Mouse (Mus musculus): ENCODE data around the gene Olfr1381. TPM values are rescaled to one million over a fixed set of nuclear protein-coding genes. Genes with fewer than 3 reads are reported as not detected.
"Not testable (repeated sequence)": the region's sequence is repeated elsewhere in the genome, so short reads cannot be mapped to it uniquely, and the experiment has no call there.

Gene Olfr1381
- not detected in 2 replicates for polyA plus RNA-seq (2016; fragmentation: Nextera tagmentation; extraction: Ambion mirVana)

GRCm38 (mm10) chr11:49543149-49543548 lies at the start of gene Olfr1381:
Olfr1381 (plus strand) TSS chr11:49543449.
- H3K9me3 ChIP-seq; H3K4me1 ChIP-seq; H3K9ac ChIP-seq; H3K27me3 ChIP-seq (replicated peaks); H3K4me3 ChIP-seq; H3K36me3 ChIP-seq; H3K4me2 ChIP-seq (replicated peaks); H3K27ac ChIP-seq; ATAC-seq (ENCODE audit: low FRiP score, low read depth): not testable (repeated sequence)
- WGBS, result 57% methylated on average over 3 of the region's 3 CpGs

- ATAC-seq (ENCODE audit: low FRiP score, low read depth), result no peak
- H3K4me2 ChIP-seq (replicated peaks), result no peak overlapping the region
Observed at GRCm38 (mm10) chr11:49518086-49518485, 25.2 kb upstream of the Olfr1381 start.

GRCm38 (mm10) chr11:49519348-49519747 lies 23.9 kb upstream of the Olfr1381 start, which contains the start of gene Olfr1383:
Olfr1383 (plus strand) TSS chr11:49519648.
- Histone ChIP-seq H3K27me3 (replicated peaks) (no peaks in the 10 kb centered on the region), H3K4me2 (replicated peaks) (no peak within 1 kb of the TSS), H3K36me3 (no peaks in the 10 kb centered on the region), H3K4me3 (no peak within 1 kb of the TSS), H3K4me1 (no peaks in the 10 kb centered on the region), H3K9me3 (no peaks in the 10 kb centered on the region), H3K27ac (no peak within 1 kb of the TSS), H3K9ac (no peak within 1 kb of the TSS)
- no peak for ATAC-seq (ENCODE audit: low FRiP score, low read depth)

More at GRCm38 (mm10) chr11:49518086-49518485, 25.2 kb upstream of the Olfr1381 start:
- Histone ChIP-seq H3K4me1 (no peaks in the 10 kb centered on the region), H3K27me3 (replicated peaks) (no peaks in the 10 kb centered on the region), H3K36me3 (no peaks in the 10 kb centered on the region), H3K9ac (no peak overlapping the region), H3K4me3 (no peak overlapping the region), H3K27ac (no peak overlapping the region), H3K9me3 (no peaks in the 10 kb centered on the region)
- 82% methylated on average over 5 of the region's 5 CpGs for WGBS

- WGBS, result 87% methylated on average over 3 of the region's 3 CpGs
- H3K4me3 ChIP-seq, result no peak within 1 kb of the TSS
- no peak for ATAC-seq (ENCODE audit: low FRiP score, low read depth)
Observed at GRCm38 (mm10) chr11:49527947-49528346, 15.3 kb upstream of the Olfr1381 start, which contains the start of gene Olfr1382. Olfr1382 (plus strand) TSS chr11:49528247.

GRCm38 (mm10) chr11:49532761-49533160 lies 10.5 kb upstream of the Olfr1381 start:
- Histone ChIP-seq H3K9ac (no peak overlapping the region), H3K9me3 (no peaks in the 10 kb centered on the region), H3K4me3 (no peak overlapping the region), H3K27me3 (replicated peaks) (no peaks in the 10 kb centered on the region), H3K36me3 (no peaks in the 10 kb centered on the region), H3K4me2 (replicated peaks) (no peak overlapping the region), H3K4me1 (no peaks in the 10 kb centered on the region), H3K27ac (no peak overlapping the region)
- ATAC-seq (ENCODE audit: low FRiP score, low read depth), result no peak

More at GRCm38 (mm10) chr11:49527947-49528346, 15.3 kb upstream of the Olfr1381 start, which contains the start of gene Olfr1382:
- Histone ChIP-seq H3K4me2 (replicated peaks) (no peak within 1 kb of the TSS), H3K9ac (no peak within 1 kb of the TSS), H3K4me1 (no peaks in the 10 kb centered on the region), H3K36me3 (no peaks in the 10 kb centered on the region), H3K27ac (no peak within 1 kb of the TSS), H3K27me3 (replicated peaks) (no peaks in the 10 kb centered on the region), H3K9me3 (no peaks in the 10 kb centered on the region)

GRCm38 (mm10) chr11:49536631-49537030 lies 6.6 kb upstream of the Olfr1381 start:
- not testable (repeated sequence) for H3K4me3 ChIP-seq; H3K4me1 ChIP-seq; H3K27me3 ChIP-seq (replicated peaks); H3K36me3 ChIP-seq; H3K9me3 ChIP-seq; H3K4me2 ChIP-seq (replicated peaks); H3K27ac ChIP-seq; ATAC-seq (ENCODE audit: low FRiP score, low read depth); H3K9ac ChIP-seq
- 91% methylated on average over 2 of the region's 2 CpGs for WGBS

- not testable (repeated sequence) for ATAC-seq (ENCODE audit: low FRiP score, low read depth); H3K27me3 ChIP-seq (replicated peaks); H3K9ac ChIP-seq; H3K36me3 ChIP-seq; H3K4me3 ChIP-seq; H3K9me3 ChIP-seq; H3K27ac ChIP-seq; H3K4me1 ChIP-seq; H3K4me2 ChIP-seq (replicated peaks)
- WGBS, result 83% methylated on average over 3 of the region's 3 CpGs
Observed at GRCm38 (mm10) chr11:49554033-49554432, 10.8 kb downstream of the Olfr1381 start.

GRCm38 (mm10) chr11:49556578-49556977 lies 13.3 kb downstream of the Olfr1381 start, which contains the start of gene Olfr1380:
Olfr1380 (plus strand) TSS chr11:49556878.
- not testable (repeated sequence) for H3K27me3 ChIP-seq (replicated peaks); H3K4me3 ChIP-seq; H3K9ac ChIP-seq; H3K36me3 ChIP-seq; ATAC-seq (ENCODE audit: low FRiP score, low read depth); H3K4me1 ChIP-seq; H3K9me3 ChIP-seq; H3K4me2 ChIP-seq (replicated peaks); H3K27ac ChIP-seq
- 59% methylated on average over 5 of the region's 5 CpGs for WGBS

GRCm38 (mm10) chr11:49575054-49575453 lies 31.8 kb downstream of the Olfr1381 start:
- H3K27ac ChIP-seq; H3K27me3 ChIP-seq (replicated peaks); ATAC-seq (ENCODE audit: low FRiP score, low read depth); H3K9ac ChIP-seq; H3K9me3 ChIP-seq; H3K4me1 ChIP-seq; H3K4me3 ChIP-seq; H3K4me2 ChIP-seq (replicated peaks); H3K36me3 ChIP-seq: not testable (repeated sequence)
- 42% methylated on average over 2 of the region's 2 CpGs for WGBS

GRCm38 (mm10) chr11:49580452-49580851 lies 37.2 kb downstream of the Olfr1381 start:
- not testable (repeated sequence) for H3K27me3 ChIP-seq (replicated peaks); ATAC-seq (ENCODE audit: low FRiP score, low read depth); H3K9ac ChIP-seq; H3K36me3 ChIP-seq; H3K4me2 ChIP-seq (replicated peaks); H3K4me1 ChIP-seq; H3K9me3 ChIP-seq; H3K27ac ChIP-seq; H3K4me3 ChIP-seq
- WGBS, result 86% methylated on average over 8 of the region's 8 CpGs

GRCm38 (mm10) chr11:49590213-49590612 lies 47.0 kb downstream of the Olfr1381 start:
- Histone ChIP-seq H3K9ac (no peak overlapping the region), H3K4me2 (replicated peaks) (no peak overlapping the region), H3K9me3 (no peaks in the 10 kb centered on the region), H3K4me3 (no peak overlapping the region), H3K4me1 (no peaks in the 10 kb centered on the region), H3K27ac (no peak overlapping the region), H3K27me3 (replicated peaks) (no peaks in the 10 kb centered on the region), H3K36me3 (no peaks in the 10 kb centered on the region)
- ATAC-seq (ENCODE audit: low FRiP score, low read depth), result no peak
- 93% methylated on average over 19 of the region's 19 CpGs for WGBS

GRCm38 (mm10) chr11:49597149-49597548 lies 53.9 kb downstream of the Olfr1381 start:
- not testable (repeated sequence) for H3K4me1 ChIP-seq; H3K9me3 ChIP-seq; H3K4me2 ChIP-seq (replicated peaks); H3K27ac ChIP-seq; H3K36me3 ChIP-seq; H3K9ac ChIP-seq; H3K4me3 ChIP-seq; ATAC-seq (ENCODE audit: low FRiP score, low read depth); H3K27me3 ChIP-seq (replicated peaks)
- 60% methylated on average over 2 of the region's 2 CpGs for WGBS

Measured in neural tube, embryonic 12.5 days (tissue).